Mouse (Mus musculus) liver, postnatal 0 days (tissue): ENCODE results near the gene Cstb. TPM values are rescaled to one million over a fixed set of nuclear protein-coding genes. Genes with fewer than 3 reads are reported as not detected.
"Not testable (repeated sequence)": the region's sequence is repeated elsewhere in the genome, so short reads cannot be mapped to it uniquely, and the experiment has no call there.

Source experiments
- ATAC-seq: fragments of 200-750 bp; cut with Nextera tagmentation; 2 replicates; pipeline ENCODE4 v1.8.0; 2017; ENCODE audit warnings: mild to moderate bottlenecking, moderate library complexity
- DNase-seq: peaks from one replicate; pipeline ENCODE4 v3.0.0-alpha.2; 2016
- H3K27ac ChIP-seq: fragments of 300-500 bp; sonication (generic); 2 replicates; pipeline ENCODE4 v1.5.1; 2014; ENCODE audit warnings: antibody characterized with exemption, moderate library complexity, mild to moderate bottlenecking, low read depth
- H3K27me3 ChIP-seq: fragments of 300-500 bp; sonication (generic); 2 replicates; pipeline ENCODE4 v1.6.1; 2014; ENCODE audit warnings: low read length, control low read depth, mixed read lengths; ENCODE audit not compliant: insufficient read depth
- H3K36me3 ChIP-seq: fragments of 300-500 bp; sonication (generic); replicated peaks from 2 replicates; pipeline ENCODE4 v1.6.1; 2014; ENCODE audit warnings: mild to moderate bottlenecking, control low read depth, low read length, moderate library complexity, mixed read lengths; ENCODE audit not compliant: insufficient read depth
- H3K4me1 ChIP-seq: fragments of 300-500 bp; sonication (generic); 2 replicates; pipeline ENCODE4 v1.6.1; 2014; ENCODE audit warnings: antibody characterized with exemption, mild to moderate bottlenecking, control low read depth; ENCODE audit not compliant: insufficient read depth
- H3K4me2 ChIP-seq: fragments of 300-500 bp; sonication (generic); 2 replicates; pipeline ENCODE4 v1.6.1; 2014; ENCODE audit warnings: low read depth, mild to moderate bottlenecking, low read length, moderate library complexity, mixed read lengths
- H3K4me3 ChIP-seq: fragments of 300-500 bp; sonication (generic); 2 replicates; pipeline ENCODE4 v1.5.1; 2014; ENCODE audit warnings: low read depth, low read length
- H3K9ac ChIP-seq: fragments of 300-500 bp; sonication (generic); replicated peaks from 2 replicates; pipeline ENCODE4 v1.6.1; 2014; ENCODE audit warnings: mild to moderate bottlenecking, moderate library complexity
- H3K9me3 ChIP-seq: fragments of 300-500 bp; sonication (generic); 2 replicates; pipeline ENCODE4 v1.6.1; 2016; ENCODE audit warnings: mild to moderate bottlenecking, control low read depth, low read length, mixed read lengths
- CTCF ChIP-seq: sonication (generic); IDR thresholded peaks from 2 replicates; pipeline ENCODE4 v1.5.1; 2016; ENCODE audit warnings: antibody characterized with exemption, low read depth
- EP300 ChIP-seq: IDR thresholded peaks from 2 replicates; pipeline ENCODE4 v1.6.1; 2016; ENCODE audit warnings: antibody characterized with exemption, low read depth, mild to moderate bottlenecking
- WGBS: fragments of 180-500 bp; shearing (Covaris S2); extraction: QIAGEN DNeasy Blood & Tissue Kit; methylation state at CpG from one replicate; pipeline ENCODE4 v1.1.7; 2014; ENCODE audit not compliant: insufficient replicate concordance; 5-methylcytosine and 5-hydroxymethylcytosine counted together
- polyA plus RNA-seq: library from polyadenylated mRNA; unstranded; fragments of >200 nt; fragmentation: Nextera tagmentation; extraction: Ambion mirVana; gene quantifications from 2 replicates; pipeline ENCODE4 v1.2.1, GENCODE M21; 2015

Cstb gene
- polyA plus RNA-seq, 1 experiment from 2014 or later, result 187 TPM

GRCm38 (mm10) chr10:78413152-78413520, 12.3 kb upstream of the Cstb start:
- peak overlapping the region; percentile 76 for H3K4me3 ChIP-seq
- WGBS, result 41% methylated on average over 7 of the region's 7 CpGs
- no peaks in the 10 kb centered on the region for H3K27me3 ChIP-seq
- no peaks in the 10 kb centered on the region for H3K9me3 ChIP-seq
- H3K9ac ChIP-seq, result no peak overlapping the region
- peaks cover 28% of the 10 kb centered on the region for H3K36me3 ChIP-seq
- H3K4me2 ChIP-seq, result peak overlapping the region; percentile 83
- TF ChIP-seq CTCF (no peak), EP300 (no peak)
- H3K27ac ChIP-seq, result no peak overlapping the region
- ATAC-seq (peak; percentile 1; the same call in 1 of the 2 replicates), DNase-seq (no peak)
- H3K4me1 ChIP-seq, result peaks cover 13% of the 10 kb centered on the region

- 90% methylated on average over 3 of the region's 4 CpGs for WGBS
- H3K4me2 ChIP-seq, result not testable (repeated sequence)
These were observed 10.5 kb upstream of the Cstb start for GRCm38 (mm10) chr10:78414936-78415335.

GRCm38 (mm10) chr10:78417888-78418287, 7.6 kb upstream of the Cstb start:
- Histone ChIP-seq H3K4me1 (0 out of 2 replicates have a peak, but pooled peaks cover 5% of the 10 kb centered on the region), H3K36me3 (no peaks in the 10 kb centered on the region), H3K4me2 (no peak overlapping the region), H3K9me3 (no peaks in the 10 kb centered on the region), H3K4me3 (no peak overlapping the region), H3K27me3 (no peaks in the 10 kb centered on the region), H3K9ac (no peak overlapping the region), H3K27ac (no peak overlapping the region)
- TF ChIP-seq EP300 (no peak), CTCF (no peak)
- WGBS, result 60% methylated on average over 5 of the region's 5 CpGs
- ATAC-seq (no peak), DNase-seq (no peak)

More at GRCm38 (mm10) chr10:78414936-78415335, 10.5 kb upstream of the Cstb start:
- peaks cover 13% of the 10 kb centered on the region for H3K4me1 ChIP-seq
- not testable (repeated sequence) for DNase-seq, H3K27me3 ChIP-seq, ATAC-seq, H3K4me3 ChIP-seq, H3K9ac ChIP-seq, H3K36me3 ChIP-seq, H3K27ac ChIP-seq, H3K9me3 ChIP-seq

GRCm38 (mm10) chr10:78418791-78419190, 6.7 kb upstream of the Cstb start:
- H3K9ac ChIP-seq, result no peak overlapping the region
- no peak; the same call in 1 of the 2 replicates for ATAC-seq
- WGBS, result 79% methylated on average over 2 of the region's 2 CpGs
- no peaks in the 10 kb centered on the region for H3K36me3 ChIP-seq
- H3K27me3 ChIP-seq, result no peaks in the 10 kb centered on the region
- DNase-seq, result no peak
- no peak for TF ChIP-seq CTCF
- no peak for TF ChIP-seq EP300
- H3K9me3 ChIP-seq, result no peaks in the 10 kb centered on the region
- 0 out of 2 replicates have a peak, but pooled peaks cover 2% of the 10 kb centered on the region for H3K4me1 ChIP-seq
- no peak overlapping the region for H3K4me2 ChIP-seq
- H3K27ac ChIP-seq, result no peak overlapping the region
- no peak overlapping the region for H3K4me3 ChIP-seq

- DNase-seq, result no peak
- Histone ChIP-seq H3K27me3 (no peaks in the 10 kb centered on the region), H3K9me3 (no peaks in the 10 kb centered on the region), H3K4me2 (no peak overlapping the region), H3K4me3 (no peak overlapping the region), H3K36me3 (no peaks in the 10 kb centered on the region), H3K27ac (no peak overlapping the region), H3K9ac (no peak overlapping the region), H3K4me1 (peaks cover 9% of the 10 kb centered on the region)
- TF ChIP-seq CTCF (no peak), EP300 (no peak)
- WGBS, result 57% methylated on average over 2 of the region's 2 CpGs
- no peak for ATAC-seq
These were observed 4.5 kb upstream of the Cstb start for GRCm38 (mm10) chr10:78420929-78421328.

GRCm38 (mm10) chr10:78422614-78423013, 2.9 kb upstream of the Cstb start:
- Histone ChIP-seq H3K9ac (no peak overlapping the region), H3K4me1 (peaks cover 13% of the 10 kb centered on the region), H3K27ac (no peak overlapping the region), H3K27me3 (no peaks in the 10 kb centered on the region), H3K36me3 (peaks cover 5% of the 10 kb centered on the region; the same call in 1 of the 2 replicates), H3K4me2 (no peak overlapping the region), H3K9me3 (no peaks in the 10 kb centered on the region), H3K4me3 (no peak overlapping the region)
- WGBS, result 63% methylated on average over 3 of the region's 3 CpGs
- ATAC-seq (no peak), DNase-seq (no peak)
- TF ChIP-seq CTCF (no peak), EP300 (no peak)

- WGBS, result 35% methylated on average over 6 of the region's 6 CpGs
- Histone ChIP-seq H3K9me3 (no peaks in the 10 kb centered on the region), H3K36me3 (peaks cover 7% of the 10 kb centered on the region), H3K4me3 (peak overlapping the region; percentile 81), H3K4me2 (peak overlapping the region; percentile 95), H3K9ac (peak overlapping the region; percentile 89), H3K27me3 (no peaks in the 10 kb centered on the region), H3K4me1 (peaks cover 13% of the 10 kb centered on the region), H3K27ac (peak overlapping the region; percentile 90)
- ATAC-seq (peak; percentile 8; the same call in 1 of the 2 replicates), DNase-seq (peak; percentile 34)
- TF ChIP-seq EP300 (no peak), CTCF (no peak)
These were observed 757 bp downstream of the Cstb start for GRCm38 (mm10) chr10:78426117-78426735.
